ENCODE assay signal across 25 mouse cellular contexts in the genomic region with DNA sequence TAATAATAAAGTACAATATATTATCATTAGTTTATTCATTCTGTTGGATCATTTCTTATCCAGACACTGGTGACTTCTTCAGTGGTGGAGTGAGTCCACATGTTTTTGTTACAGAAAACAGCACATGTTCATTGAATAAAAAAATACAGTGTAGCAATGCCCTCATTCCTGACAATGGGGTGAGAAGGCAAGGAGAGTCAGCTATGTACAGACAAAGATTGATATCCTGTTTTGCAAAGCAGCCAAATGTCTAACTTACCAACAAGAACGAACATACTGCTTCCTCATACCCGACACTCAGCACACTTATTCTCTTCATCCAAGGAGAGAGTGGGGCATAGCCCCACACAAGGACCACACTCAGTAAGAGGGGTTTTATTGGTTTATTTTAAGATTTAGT.
"Had no signal": no experiment of that assay in that cellular context is flagged by ENCODE, and none has a peak within 500 bp of the region (broad histone marks: within the 10 kb centered on the region; RNA-seq: fewer than 3 reads in every experiment).

No protein-coding gene starts in this region.

- H3K9me3 ChIP-seq: heart, embryonic 10.5 days; hindbrain, embryonic 12.5 days; intestine, embryonic 15.5 days; limb, embryonic 10.5 days; limb, embryonic 12.5 days had no signal

- DNase-seq: gastrocnemius, adult 2 months; gastrocnemius, postnatal 10 days; gastrocnemius, postnatal 25 days; heart, adult 18-20 months; heart, postnatal 10 days; heart, postnatal 4 days; kidney, adult 18-20 months; kidney, adult 8-10 months; kidney, postnatal 10 days; kidney, postnatal 25 days; kidney, postnatal 4 days; liver had no signal

- H3K4me2 ChIP-seq: heart, embryonic 12.5 days; hindbrain, embryonic 12.5 days; hindbrain, embryonic 14.5 days; intestine, embryonic 15.5 days; limb, embryonic 12.5 days had no signal

- H3K4me3 ChIP-seq: gastrocnemius, adult 2 months; heart, embryonic 10.5 days; heart, embryonic 12.5 days; hindbrain, embryonic 10.5 days; hindbrain, embryonic 12.5 days; intestine, embryonic 15.5 days; layer of hippocampus, adult 2 months; left cerebral cortex, adult 2 months; limb, embryonic 10.5 days; limb, embryonic 12.5 days had no signal

- H3K36me3 ChIP-seq: hindbrain, embryonic 10.5 days; hindbrain, embryonic 12.5 days; intestine, embryonic 15.5 days had no signal

- H3K27ac ChIP-seq: gastrocnemius, adult 2 months; heart, embryonic 10.5 days; hindbrain, embryonic 10.5 days; hindbrain, embryonic 12.5 days; hindbrain, embryonic 14.5 days; intestine, embryonic 15.5 days; layer of hippocampus, adult 2 months; left cerebral cortex, adult 2 months; limb, embryonic 10.5 days; limb, embryonic 12.5 days had no signal

- H3K4me1 ChIP-seq: intestine, embryonic 15.5 days had no signal

- H3K27me3 ChIP-seq: heart, embryonic 12.5 days; hindbrain, embryonic 12.5 days; intestine, embryonic 15.5 days; limb, embryonic 12.5 days had no signal

- ATAC-seq: hindbrain, embryonic 16.5 days; inflammation-experienced regulatory T-cells, adult 6 months; intestine, embryonic 15.5 days; intestine, postnatal 0 days had no signal

- H3K9ac ChIP-seq: heart, embryonic 12.5 days; hindbrain, embryonic 12.5 days; hindbrain, embryonic 14.5 days; intestine, embryonic 15.5 days; limb, embryonic 12.5 days had no signal
